Mouse (Mus musculus): ENCODE measurements around the gene Fam155a. TPM values are rescaled to one million over a fixed set of nuclear protein-coding genes. Genes with fewer than 3 reads are reported as not detected.

Gene Fam155a
- polyA plus RNA-seq, 1 experiment from 2014 or later: 0.16 TPM

GRCm38 (mm10) chr8:9549199-9549598, 221.8 kb downstream of the Fam155a start:
- WGBS (ENCODE audit: insufficient replicate concordance): 76% methylated on average over 3 of the region's 3 CpGs
- H3K4me3 ChIP-seq (replicated peaks): no peak overlapping the region
- H3K27ac ChIP-seq: no peak overlapping the region
- H3K4me1 ChIP-seq (replicated peaks): no peaks in the 10 kb centered on the region
- ATAC-seq (ENCODE audit: low read depth) (no peak), DNase-seq (no peak)
- H3K36me3 ChIP-seq: no peaks in the 10 kb centered on the region
- H3K27me3 ChIP-seq: no peaks in the 10 kb centered on the region
- no peak overlapping the region for H3K9ac ChIP-seq
- no peaks in the 10 kb centered on the region for H3K9me3 ChIP-seq (replicated peaks)
- no peak overlapping the region for H3K4me2 ChIP-seq

GRCm38 (mm10) chr8:9547558-9547954, 223.4 kb downstream of the Fam155a start:
- Histone ChIP-seq H3K4me3 (replicated peaks) (no peak overlapping the region), H3K4me2 (no peak overlapping the region), H3K27ac (no peak overlapping the region), H3K4me1 (replicated peaks) (no peaks in the 10 kb centered on the region), H3K9me3 (replicated peaks) (no peaks in the 10 kb centered on the region), H3K9ac (no peak overlapping the region), H3K27me3 (no peaks in the 10 kb centered on the region), H3K36me3 (no peaks in the 10 kb centered on the region)
- 38% methylated on average over 2 of the region's 2 CpGs for WGBS (ENCODE audit: insufficient replicate concordance)
- DNase-seq (no peak), ATAC-seq (ENCODE audit: low read depth) (no peak)

- WGBS (ENCODE audit: insufficient replicate concordance): 51% methylated on average over 6 of the region's 6 CpGs
- Histone ChIP-seq H3K4me1 (replicated peaks) (no peaks in the 10 kb centered on the region), H3K4me2 (no peak overlapping the region), H3K36me3 (no peaks in the 10 kb centered on the region), H3K27ac (no peak overlapping the region), H3K9ac (no peak overlapping the region), H3K9me3 (replicated peaks) (no peaks in the 10 kb centered on the region), H3K4me3 (replicated peaks) (no peak overlapping the region), H3K27me3 (no peaks in the 10 kb centered on the region)
- DNase-seq (no peak), ATAC-seq (ENCODE audit: low read depth) (no peak)
Measured at GRCm38 (mm10) chr8:9546919-9547557, 223.9 kb downstream of the Fam155a start.

- DNase-seq (no peak), ATAC-seq (ENCODE audit: low read depth) (no peak)
- Histone ChIP-seq H3K4me1 (replicated peaks) (no peaks in the 10 kb centered on the region), H3K36me3 (no peaks in the 10 kb centered on the region), H3K27ac (no peak overlapping the region), H3K9ac (no peak overlapping the region), H3K4me3 (replicated peaks) (no peak overlapping the region), H3K27me3 (no peaks in the 10 kb centered on the region), H3K4me2 (no peak overlapping the region), H3K9me3 (replicated peaks) (no peaks in the 10 kb centered on the region)
- WGBS (ENCODE audit: insufficient replicate concordance): 58% methylated on average over 6 of the region's 6 CpGs
Measured at GRCm38 (mm10) chr8:9546429-9546828, 224.5 kb downstream of the Fam155a start.

- no peaks in the 10 kb centered on the region for H3K27me3 ChIP-seq
- H3K9ac ChIP-seq: no peak overlapping the region
- no peak overlapping the region for H3K4me2 ChIP-seq
- H3K36me3 ChIP-seq: no peaks in the 10 kb centered on the region
- no peak overlapping the region for H3K27ac ChIP-seq
- 42% methylated on average over 2 of the region's 2 CpGs for WGBS (ENCODE audit: insufficient replicate concordance)
- ATAC-seq (ENCODE audit: low read depth): no peak
- no peak for DNase-seq
- H3K9me3 ChIP-seq (replicated peaks): no peaks in the 10 kb centered on the region
- H3K4me3 ChIP-seq (replicated peaks): no peak overlapping the region
- no peaks in the 10 kb centered on the region for H3K4me1 ChIP-seq (replicated peaks)
Measured at GRCm38 (mm10) chr8:9545665-9546064, 225.3 kb downstream of the Fam155a start.

GRCm38 (mm10) chr8:9535730-9536372, 235.1 kb downstream of the Fam155a start:
- ATAC-seq (ENCODE audit: low read depth) (no peak), DNase-seq (no peak)
- Histone ChIP-seq H3K4me2 (no peak overlapping the region), H3K9ac (no peak overlapping the region), H3K4me3 (replicated peaks) (no peak overlapping the region), H3K27ac (no peak overlapping the region), H3K27me3 (no peaks in the 10 kb centered on the region), H3K9me3 (replicated peaks) (0 out of 2 replicates have a peak, but pooled peaks cover 3% of the 10 kb centered on the region), H3K4me1 (replicated peaks) (no peaks in the 10 kb centered on the region), H3K36me3 (no peaks in the 10 kb centered on the region)
- WGBS (ENCODE audit: insufficient replicate concordance): 60% methylated on average over 5 of the region's 5 CpGs

- H3K36me3 ChIP-seq: no peaks in the 10 kb centered on the region
- no peaks in the 10 kb centered on the region for H3K4me1 ChIP-seq (replicated peaks)
- H3K9ac ChIP-seq: no peak overlapping the region
- H3K9me3 ChIP-seq (replicated peaks): 0 out of 2 replicates have a peak, but pooled peaks cover 5% of the 10 kb centered on the region
- H3K4me3 ChIP-seq (replicated peaks): no peak overlapping the region
- WGBS (ENCODE audit: insufficient replicate concordance): 63% methylated on average over 3 of the region's 3 CpGs
- no peaks in the 10 kb centered on the region for H3K27me3 ChIP-seq
- no peak for DNase-seq
- no peak overlapping the region for H3K27ac ChIP-seq
- no peak overlapping the region for H3K4me2 ChIP-seq
- ATAC-seq (ENCODE audit: low read depth): no peak
Measured at GRCm38 (mm10) chr8:9526515-9526914, 244.4 kb downstream of the Fam155a start.

- H3K27ac ChIP-seq: no peak overlapping the region
- ATAC-seq (ENCODE audit: low read depth) (no peak), DNase-seq (no peak)
- H3K36me3 ChIP-seq: no peaks in the 10 kb centered on the region
- WGBS (ENCODE audit: insufficient replicate concordance): 55% methylated on average over 2 of the region's 2 CpGs
- no peak overlapping the region for H3K4me2 ChIP-seq
- H3K9me3 ChIP-seq (replicated peaks): no peaks in the 10 kb centered on the region
- H3K4me1 ChIP-seq (replicated peaks): no peaks in the 10 kb centered on the region
- H3K4me3 ChIP-seq (replicated peaks): no peak overlapping the region
- no peaks in the 10 kb centered on the region for H3K27me3 ChIP-seq
- no peak overlapping the region for H3K9ac ChIP-seq
Measured at GRCm38 (mm10) chr8:9521577-9521976, 249.4 kb downstream of the Fam155a start.

GRCm38 (mm10) chr8:9500751-9501150, 270.2 kb downstream of the Fam155a start:
- 50% methylated on average over 6 of the region's 6 CpGs for WGBS (ENCODE audit: insufficient replicate concordance)
- no peaks in the 10 kb centered on the region for H3K9me3 ChIP-seq (replicated peaks)

GRCm38 (mm10) chr8:9494225-9494598, 276.7 kb downstream of the Fam155a start:
- no peak overlapping the region for H3K27ac ChIP-seq
- no peaks in the 10 kb centered on the region for H3K4me1 ChIP-seq (replicated peaks)
- H3K4me3 ChIP-seq (replicated peaks): no peak overlapping the region
- H3K9me3 ChIP-seq (replicated peaks): no peaks in the 10 kb centered on the region
- H3K27me3 ChIP-seq: no peaks in the 10 kb centered on the region
- 29% methylated on average over 1 of the region's 1 CpGs for WGBS (ENCODE audit: insufficient replicate concordance)
- DNase-seq (no peak), ATAC-seq (ENCODE audit: low read depth) (no peak)
- no peak overlapping the region for H3K4me2 ChIP-seq
- H3K9ac ChIP-seq: no peak overlapping the region
- H3K36me3 ChIP-seq: no peaks in the 10 kb centered on the region

More at GRCm38 (mm10) chr8:9500751-9501150, 270.2 kb downstream of the Fam155a start:
- 0 out of 2 replicates have a peak, but pooled peaks cover 2% of the 10 kb centered on the region for H3K4me1 ChIP-seq (replicated peaks)
- DNase-seq (no peak), ATAC-seq (ENCODE audit: low read depth) (no peak)
- no peak overlapping the region for H3K4me2 ChIP-seq
- H3K9ac ChIP-seq: no peak overlapping the region
- no peaks in the 10 kb centered on the region for H3K27me3 ChIP-seq
- H3K4me3 ChIP-seq (replicated peaks): no peak overlapping the region
- no peaks in the 10 kb centered on the region for H3K36me3 ChIP-seq
- H3K27ac ChIP-seq: no peak overlapping the region

GRCm38 (mm10) chr8:9493557-9494224, 277.3 kb downstream of the Fam155a start:
- H3K4me3 ChIP-seq (replicated peaks): no peak overlapping the region

More at GRCm38 (mm10) chr8:9493557-9494224, 277.3 kb downstream of the Fam155a start:
- Histone ChIP-seq H3K9me3 (replicated peaks) (no peaks in the 10 kb centered on the region), H3K4me2 (no peak overlapping the region), H3K36me3 (no peaks in the 10 kb centered on the region), H3K27ac (no peak overlapping the region), H3K27me3 (no peaks in the 10 kb centered on the region), H3K4me1 (replicated peaks) (no peaks in the 10 kb centered on the region), H3K9ac (no peak overlapping the region)
- WGBS (ENCODE audit: insufficient replicate concordance): 61% methylated on average over 8 of the region's 8 CpGs
- DNase-seq (no peak), ATAC-seq (ENCODE audit: low read depth) (no peak)

All from liver, embryonic 13.5 days (tissue).